Mouse (Mus musculus) kidney, adult 8-10 months (tissue): Measurements from ENCODE around the gene Poln.

Experiments
- DNase-seq, 2 experiments: peaks; one replicate each; pipeline ENCODE4 v3.0.0; 2022

Gene Poln

DNA sequence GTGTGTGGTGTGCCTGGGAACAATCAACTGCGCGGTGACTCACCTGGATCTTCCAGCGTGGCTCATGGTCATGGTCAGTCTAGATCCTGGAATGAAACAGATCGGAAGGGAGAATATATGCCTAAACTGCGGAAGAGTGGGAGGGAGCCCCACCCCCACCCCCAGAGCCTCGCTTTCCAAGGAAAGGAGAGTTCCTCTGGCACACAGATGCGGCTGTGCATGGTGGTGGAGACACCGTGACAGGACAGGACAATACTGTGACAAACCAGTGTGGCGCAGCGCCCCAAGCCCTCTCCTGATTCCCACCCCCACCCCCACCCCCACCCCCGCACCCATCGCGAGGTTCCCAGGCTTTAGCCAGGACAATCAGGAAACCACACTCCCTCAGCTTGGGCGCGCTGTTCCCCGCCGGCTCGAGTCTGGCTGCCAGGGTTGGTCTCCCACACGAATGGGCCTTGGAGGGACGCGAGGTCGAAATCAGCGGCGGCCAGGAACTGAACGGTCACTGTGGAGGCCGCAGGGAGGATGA, 186.5 kb downstream of the Poln start:
- DNase-seq, result no peak

- DNase-seq, result no peak
These were observed 193.0 kb downstream of the Poln start for GRCm38 (mm10) chr5:33976267-33976666.

DNA sequence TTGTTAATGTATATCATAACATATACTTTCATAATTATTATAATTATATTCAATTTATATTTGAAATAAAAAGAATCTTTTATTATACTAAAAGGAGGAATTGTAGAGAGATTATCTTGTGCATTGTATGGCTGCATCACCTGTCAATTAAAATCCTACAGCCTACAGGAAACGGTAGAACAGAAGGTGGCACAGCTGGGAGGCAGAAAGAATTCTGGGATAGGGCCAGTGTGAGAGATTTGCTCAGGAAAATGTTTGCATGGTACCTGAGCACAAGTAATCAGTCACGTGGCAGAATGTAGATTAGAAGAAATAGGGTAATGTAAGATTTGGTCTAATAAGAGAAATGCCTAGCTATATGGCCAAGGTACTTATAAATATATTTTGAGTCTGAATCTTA, 194.5 kb downstream of the Poln start:
- no peak for DNase-seq

DNA sequence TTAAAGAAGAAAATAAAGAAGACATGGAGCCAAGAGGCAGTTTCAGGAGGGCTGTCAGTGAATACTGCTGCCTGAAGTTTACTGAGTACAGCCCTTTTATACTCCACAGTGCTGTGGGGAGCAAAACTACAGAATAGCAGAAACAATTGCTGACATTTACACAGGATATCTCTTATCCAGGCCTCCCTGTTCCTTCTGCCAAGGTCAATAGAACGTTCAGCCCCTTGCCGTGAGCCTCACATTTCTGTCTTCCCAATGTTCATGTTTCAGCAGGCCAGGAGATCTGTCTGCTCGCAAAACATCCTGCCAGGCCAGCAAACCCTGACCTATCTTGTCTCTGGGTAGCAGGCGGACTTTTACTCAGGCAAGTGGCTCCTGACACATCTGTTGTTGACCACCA, 209.9 kb downstream of the Poln start:
- DNase-seq, result no peak
